Mouse (Mus musculus): Measurements from ENCODE around the gene Rccd1.

Rccd1 gene

GRCm38 (mm10) chr7:80324043-80324815 is at the start of gene Rccd1:
TSS of gene Rccd1 (minus strand) at chr7:80324454.
- DNase-seq (ENCODE audit: low read depth, low spot score): peak; percentile 99

DNA sequence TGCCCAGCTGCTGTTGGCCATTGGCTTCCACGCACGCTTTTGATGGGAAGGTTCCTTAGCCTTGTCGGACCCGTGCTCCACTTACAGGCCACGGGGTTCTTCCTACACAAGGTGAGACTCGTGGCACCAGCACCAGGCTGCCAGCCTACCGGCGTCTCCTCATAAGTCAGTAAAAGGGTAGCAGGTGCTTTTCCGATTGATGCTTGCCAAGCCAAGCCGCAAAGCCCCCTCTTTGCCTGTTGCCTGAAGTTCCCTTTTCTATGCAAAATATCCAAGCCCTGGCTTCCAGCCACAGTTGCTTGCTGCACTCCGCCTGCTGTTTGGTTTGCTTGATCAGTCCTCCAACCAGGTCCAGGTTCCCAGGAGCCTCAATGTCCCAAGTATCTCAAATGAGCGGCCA is 49.6 kb upstream of the Rccd1 start:
- DNase-seq (ENCODE audit: low read depth, low spot score): no peak

DNA sequence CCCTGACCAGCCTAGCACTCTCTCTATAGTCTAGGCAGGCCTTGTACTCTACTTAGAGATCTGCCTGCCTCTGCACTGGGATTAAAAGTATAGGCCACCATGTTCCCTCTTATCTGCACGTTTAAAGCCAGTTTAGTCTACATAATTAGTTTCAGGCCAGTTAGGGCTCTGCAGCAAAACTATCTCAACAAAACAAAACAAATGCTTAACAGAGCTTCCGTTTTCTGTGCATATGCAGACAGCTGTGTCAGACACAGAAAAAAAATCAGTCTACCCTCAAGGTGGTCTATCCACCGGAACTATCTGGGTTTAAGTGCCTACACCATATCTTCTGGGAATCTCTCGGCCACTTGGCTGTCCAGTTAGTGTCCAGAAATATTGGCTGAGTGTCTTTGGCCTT is 49.1 kb upstream of the Rccd1 start:
- no peak for DNase-seq (ENCODE audit: low read depth, low spot score)

GRCm38 (mm10) chr7:80372667-80373066 is 48.4 kb upstream of the Rccd1 start:
- no peak for DNase-seq (ENCODE audit: low read depth, low spot score)

DNA sequence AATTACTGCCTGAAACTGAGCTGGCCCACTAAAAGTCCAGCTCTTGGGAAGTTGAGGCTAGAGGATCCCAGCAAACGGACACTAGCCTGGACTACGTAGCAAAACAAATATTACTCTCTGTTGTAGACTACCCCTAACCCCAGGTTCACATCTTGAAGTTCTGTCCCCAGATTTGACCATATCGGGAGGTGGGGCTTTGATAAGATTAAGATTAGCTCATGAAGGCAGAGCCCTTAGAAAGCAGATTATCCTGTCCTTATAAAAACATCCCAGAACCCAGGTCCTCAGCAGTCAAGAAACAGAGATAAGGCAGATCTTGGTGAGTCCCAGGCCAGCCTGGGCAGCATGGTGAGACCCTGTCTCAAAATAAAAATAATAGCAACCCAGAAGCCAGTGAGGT is 47.9 kb upstream of the Rccd1 start:
- no peak for DNase-seq (ENCODE audit: low read depth, low spot score)

GRCm38 (mm10) chr7:80371041-80371751 is 46.9 kb upstream of the Rccd1 start, which contains the start of gene Man2a2:
TSS of gene Man2a2 (minus strand) at chr7:80371375.
- DNase-seq (ENCODE audit: low read depth, low spot score): peak; percentile 50

DNA sequence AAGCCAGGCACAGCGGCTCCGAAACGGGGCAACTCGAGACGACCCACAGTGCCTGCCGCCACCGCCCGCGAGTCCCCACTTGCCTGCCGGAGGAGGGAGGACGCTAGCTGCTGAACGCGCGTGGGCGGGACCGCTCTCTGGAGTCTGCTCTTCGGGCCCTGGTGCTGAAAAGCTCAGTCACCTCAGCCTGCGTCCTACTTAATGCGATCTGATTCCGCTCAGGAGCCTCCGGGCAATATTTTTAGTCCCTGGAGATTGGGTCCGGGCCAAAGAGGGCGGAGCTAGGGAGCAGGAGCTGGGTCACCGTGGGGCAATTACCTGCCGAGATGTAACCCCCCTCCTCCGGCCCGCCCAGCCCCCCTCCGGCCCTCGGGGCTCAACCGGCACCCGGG is 46.4 kb upstream of the Rccd1 start:
- peak; percentile 96 for DNase-seq (ENCODE audit: low read depth, low spot score)

GRCm38 (mm10) chr7:80369967-80370431 is 45.7 kb upstream of the Rccd1 start:
- no peak for DNase-seq (ENCODE audit: low read depth, low spot score)

GRCm38 (mm10) chr7:80369461-80369860 is 45.2 kb upstream of the Rccd1 start:
- no peak for DNase-seq (ENCODE audit: low read depth, low spot score)

- DNase-seq (ENCODE audit: low read depth, low spot score): no peak
Observed at GRCm38 (mm10) chr7:80368635-80369421, 44.6 kb upstream of the Rccd1 start.

- no peak for DNase-seq (ENCODE audit: low read depth, low spot score)
Observed at GRCm38 (mm10) chr7:80368009-80368408, 43.8 kb upstream of the Rccd1 start.

DNA sequence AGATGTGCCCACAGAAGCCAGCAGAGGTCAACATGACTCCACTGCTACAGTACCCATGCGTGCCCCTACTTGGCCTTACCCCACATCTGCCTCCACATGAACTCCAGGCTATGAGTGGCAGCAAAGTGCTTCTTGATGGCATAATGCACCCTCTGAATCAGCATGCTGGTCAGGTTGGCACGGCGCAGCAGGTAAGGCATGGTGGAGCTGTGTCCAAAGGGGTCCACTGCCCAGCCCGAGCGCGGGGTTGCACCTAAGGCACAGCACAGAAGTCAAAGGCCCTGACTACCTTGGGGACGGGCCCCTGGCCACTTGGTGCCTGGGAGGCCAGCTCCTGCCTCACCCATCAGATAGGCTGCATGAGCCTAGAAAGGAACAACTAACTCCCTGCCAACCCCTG is 43.0 kb upstream of the Rccd1 start:
- no peak for DNase-seq (ENCODE audit: low read depth, low spot score)

GRCm38 (mm10) chr7:80365759-80366158 is 41.5 kb upstream of the Rccd1 start:
- no peak for DNase-seq (ENCODE audit: low read depth, low spot score)

DNA sequence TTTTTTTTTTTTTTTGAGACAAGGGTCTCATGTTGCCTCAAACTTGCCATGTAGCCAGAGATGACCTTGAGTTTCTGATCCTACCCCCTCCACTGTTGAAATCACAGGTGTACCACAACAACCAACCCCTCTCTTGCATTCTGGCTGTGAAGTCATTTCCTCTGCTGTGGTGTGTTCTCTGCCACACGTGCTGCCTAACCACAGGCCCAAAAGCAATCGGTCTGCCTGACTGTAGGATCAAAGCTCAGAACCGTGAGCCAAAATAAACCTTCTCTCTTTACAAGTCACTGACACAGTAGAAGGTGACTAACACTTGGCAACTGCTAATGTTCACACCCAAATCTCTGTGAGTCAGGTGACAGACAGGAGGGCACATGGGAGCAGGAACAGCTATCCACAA is 36.2 kb upstream of the Rccd1 start:
- no peak for DNase-seq (ENCODE audit: low read depth, low spot score)

GRCm38 (mm10) chr7:80358039-80358438 is 33.8 kb upstream of the Rccd1 start:
- DNase-seq (ENCODE audit: low read depth, low spot score): no peak

DNA sequence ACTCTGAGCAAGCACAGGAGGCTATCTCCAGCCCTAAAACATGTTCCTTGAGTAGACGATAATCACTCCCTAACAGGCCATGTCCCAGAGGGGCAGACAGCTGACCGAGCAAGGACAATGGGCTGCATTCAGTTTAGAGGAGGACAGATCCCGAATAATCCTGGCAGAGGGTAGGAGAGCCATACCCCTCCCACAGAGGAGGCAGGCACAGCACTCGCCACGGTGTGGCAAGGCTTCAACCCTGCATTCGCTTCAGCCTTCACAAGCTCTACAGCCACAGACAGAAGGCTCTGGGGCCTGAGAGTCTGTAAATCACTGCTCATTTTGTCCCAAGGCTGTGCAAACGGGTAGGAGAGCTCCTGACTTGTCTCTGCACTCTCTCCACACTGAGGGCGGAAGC is 32.9 kb upstream of the Rccd1 start:
- no peak for DNase-seq (ENCODE audit: low read depth, low spot score)

DNA sequence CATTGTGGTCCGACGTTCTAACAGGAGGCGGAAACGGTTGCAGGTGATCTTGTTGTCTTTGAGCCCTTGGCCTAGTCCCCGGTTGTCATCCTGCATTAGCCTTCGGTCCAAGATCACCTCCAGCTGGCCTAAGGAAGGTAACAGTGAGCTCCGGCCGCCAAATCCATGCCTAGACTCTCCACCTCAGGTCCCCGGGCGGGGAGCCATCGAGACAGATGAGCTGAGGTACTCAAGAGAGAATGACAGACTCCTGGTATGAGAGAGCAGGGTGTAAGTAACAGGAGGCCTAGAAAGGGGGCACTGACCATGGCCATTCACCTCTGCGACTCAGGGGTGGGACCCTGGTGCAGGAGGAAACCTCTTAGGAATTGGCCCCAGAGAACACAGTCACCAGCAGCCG is 32.1 kb upstream of the Rccd1 start:
- DNase-seq (ENCODE audit: low read depth, low spot score): no peak

DNA sequence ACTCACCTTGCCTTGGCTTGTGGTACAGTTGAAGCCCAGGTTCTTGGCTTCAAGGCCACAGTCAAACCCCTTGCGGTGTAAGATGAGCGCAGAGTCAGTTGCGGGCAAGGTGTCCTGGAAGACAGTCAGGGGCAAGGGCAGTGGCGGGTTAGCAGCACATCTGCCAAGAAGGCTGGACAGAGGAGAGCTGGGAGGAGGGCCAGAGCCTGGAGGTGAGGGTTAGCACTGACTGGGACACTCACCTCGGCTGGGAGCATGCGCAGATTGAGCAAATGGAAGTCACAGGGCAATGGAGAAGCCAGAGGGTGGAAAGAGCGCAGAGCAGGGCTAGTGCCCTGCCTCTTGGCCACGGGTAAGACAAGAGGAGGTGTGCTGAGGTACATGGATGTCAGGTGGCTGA is 28.7 kb upstream of the Rccd1 start:
- DNase-seq (ENCODE audit: low read depth, low spot score): peak; percentile 37

DNA sequence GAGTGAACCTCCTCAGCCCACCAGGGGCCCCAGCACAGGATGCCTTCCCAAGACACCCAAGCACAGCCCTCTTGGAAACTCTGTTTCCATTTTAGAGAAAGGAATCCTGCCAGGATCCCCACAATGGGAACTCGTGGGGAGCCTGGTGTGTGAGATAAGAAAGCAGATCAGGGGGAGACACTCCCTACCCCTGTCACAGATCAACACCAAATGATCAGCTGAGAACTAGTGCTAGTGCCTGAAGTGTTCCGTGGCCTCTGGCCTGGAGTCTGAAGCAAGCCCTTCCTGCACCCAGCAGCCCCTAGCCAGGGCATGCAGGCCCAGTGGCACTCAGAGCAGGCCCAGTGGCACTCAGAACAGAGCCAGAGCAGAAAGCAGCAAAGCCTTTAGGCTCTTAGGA is 26.6 kb upstream of the Rccd1 start:
- no peak for DNase-seq (ENCODE audit: low read depth, low spot score)

GRCm38 (mm10) chr7:80347670-80348586 is 23.7 kb upstream of the Rccd1 start:
- no peak for DNase-seq (ENCODE audit: low read depth, low spot score)

- DNase-seq (ENCODE audit: low read depth, low spot score): no peak
Observed at GRCm38 (mm10) chr7:80346830-80347229, 22.6 kb upstream of the Rccd1 start.
